Mouse (Mus musculus) midbrain, embryonic 10.5 days (tissue): ENCODE data around the gene Gm20695. TPM values are rescaled to one million over a fixed set of nuclear protein-coding genes. Genes with fewer than 3 reads are reported as not detected.
A peak's percentile ranks its signal among the peaks of the same experiment; 100 is the strongest.
"Not testable (repeated sequence)": the region's sequence is repeated elsewhere in the genome, so short reads cannot be mapped to it uniquely, and the experiment has no call there.

Source experiments
- DNase-seq: peaks from one replicate; pipeline ENCODE4 v3.0.0-alpha.2; 2017; ENCODE audit warnings: low spot score
- H3K27ac ChIP-seq: fragments of 300-500 bp; sonication (generic); replicated peaks from 2 replicates; pipeline ENCODE4 v1.5.1; 2016; ENCODE audit warnings: mild to moderate bottlenecking
- H3K27me3 ChIP-seq: fragments of 300-500 bp; sonication (generic); 2 replicates; pipeline ENCODE4 v1.6.1; 2016; ENCODE audit warnings: low read depth, mild to moderate bottlenecking; ENCODE audit not compliant: poor library complexity, severe bottlenecking
- H3K36me3 ChIP-seq: fragments of 300-500 bp; sonication (generic); 2 replicates; pipeline ENCODE4 v1.6.1; 2016; ENCODE audit warnings: mild to moderate bottlenecking, moderate library complexity
- H3K4me1 ChIP-seq: fragments of 300-500 bp; sonication (generic); 2 replicates; pipeline ENCODE4 v1.6.1; 2016
- H3K4me3 ChIP-seq: fragments of 300-500 bp; sonication (generic); 2 replicates; pipeline ENCODE4 v1.5.1; 2016; ENCODE audit warnings: mild to moderate bottlenecking, moderate library complexity
- H3K9me3 ChIP-seq: fragments of 300-500 bp; sonication (generic); replicated peaks from 2 replicates; pipeline ENCODE4 v1.6.1; 2016; ENCODE audit warnings: mild to moderate bottlenecking
- WGBS: fragments of 180-500 bp; shearing (Covaris S2); methylation state at CpG from one replicate; pipeline ENCODE4 v1.1.7; 2016; 5-methylcytosine and 5-hydroxymethylcytosine counted together
- polyA plus RNA-seq: library from polyadenylated mRNA; unstranded; fragments of >200 nt; fragmentation: Nextera tagmentation; extraction: Ambion mirVana; gene quantifications from 2 replicates; pipeline ENCODE4 v1.2.1, GENCODE M21; 2016

The Gm20695 gene
- 4.1 and 5.1 TPM in 2 replicates for polyA plus RNA-seq

GRCm38 (mm10) chr16:3884201-3885064 lies at the start of gene Gm20695, which contains the start of gene Zfp597:
Gene Gm20695 (plus strand): TSS chr16:3884648.
Gene Zfp597 (minus strand): TSS chr16:3884561.
- WGBS = under 1% methylated on average over 88 of the region's 88 CpGs
- no peaks in the 10 kb centered on the region; the same call in 1 of the 2 replicates for H3K9me3 ChIP-seq
- peak within 1 kb of the TSS; percentile 93 for H3K27ac ChIP-seq
- peak; percentile 95 for DNase-seq
- H3K4me1 ChIP-seq = peaks cover 14% of the 10 kb centered on the region
- H3K4me3 ChIP-seq = peak within 1 kb of the TSS; percentile 88
- H3K36me3 ChIP-seq = peaks cover 19% of the 10 kb centered on the region; the same call in 1 of the 2 replicates
- no peaks in the 10 kb centered on the region for H3K27me3 ChIP-seq

GRCm38 (mm10) chr16:3835461-3835860 lies 49.0 kb upstream of the Gm20695 start:
- Histone ChIP-seq H3K4me3 (no peak overlapping the region), H3K9me3 (no peaks in the 10 kb centered on the region), H3K27me3 (no peaks in the 10 kb centered on the region), H3K36me3 (no peaks in the 10 kb centered on the region), H3K27ac (no peak overlapping the region), H3K4me1 (0 out of 2 replicates have a peak, but pooled peaks cover 3% of the 10 kb centered on the region)
- 86% methylated on average over 2 of the region's 2 CpGs for WGBS
- no peak for DNase-seq

- Histone ChIP-seq H3K36me3 (no peaks in the 10 kb centered on the region), H3K27me3 (no peaks in the 10 kb centered on the region), H3K4me3 (no peak overlapping the region), H3K4me1 (no peaks in the 10 kb centered on the region), H3K27ac (no peak overlapping the region), H3K9me3 (no peaks in the 10 kb centered on the region)
- no peak for DNase-seq
- WGBS = 62% methylated on average over 17 of the region's 17 CpGs
Measured at GRCm38 (mm10) chr16:3839157-3839885, 45.1 kb upstream of the Gm20695 start.

- Histone ChIP-seq H3K9me3 (no peaks in the 10 kb centered on the region), H3K4me3 (no peak overlapping the region), H3K36me3 (no peaks in the 10 kb centered on the region), H3K4me1 (peaks cover 11% of the 10 kb centered on the region), H3K27me3 (no peaks in the 10 kb centered on the region), H3K27ac (no peak overlapping the region)
- no peak for DNase-seq
- 42% methylated on average over 4 of the region's 4 CpGs for WGBS
Measured at GRCm38 (mm10) chr16:3842989-3843388, 41.5 kb upstream of the Gm20695 start.

GRCm38 (mm10) chr16:3843796-3844195 lies 40.7 kb upstream of the Gm20695 start:
- no peaks in the 10 kb centered on the region for H3K27me3 ChIP-seq
- 69% methylated on average over 1 of the region's 1 CpGs for WGBS
- H3K4me1 ChIP-seq = peaks cover 13% of the 10 kb centered on the region
- no peak for DNase-seq
- no peaks in the 10 kb centered on the region for H3K36me3 ChIP-seq
- no peak overlapping the region for H3K4me3 ChIP-seq
- no peaks in the 10 kb centered on the region for H3K9me3 ChIP-seq
- no peak overlapping the region for H3K27ac ChIP-seq

- Histone ChIP-seq H3K27ac (peak within 1 kb of the TSS; percentile 78), H3K9me3 (no peaks in the 10 kb centered on the region)
- 3% methylated on average over 38 of the region's 38 CpGs for WGBS
Measured at GRCm38 (mm10) chr16:3846711-3847518, 37.5 kb upstream of the Gm20695 start, which contains the start of gene Zfp174. Gene Zfp174 (plus strand): TSS chr16:3847268.

GRCm38 (mm10) chr16:3847871-3848270 lies 36.6 kb upstream of the Gm20695 start:
- Histone ChIP-seq H3K9me3 (no peaks in the 10 kb centered on the region), H3K27me3 (no peaks in the 10 kb centered on the region), H3K4me1 (peaks cover 13% of the 10 kb centered on the region), H3K27ac (no peak overlapping the region), H3K36me3 (no peaks in the 10 kb centered on the region), H3K4me3 (peak overlapping the region; percentile 75)
- 71% methylated on average over 4 of the region's 4 CpGs for WGBS
- DNase-seq = no peak

More at GRCm38 (mm10) chr16:3846711-3847518, 37.5 kb upstream of the Gm20695 start, which contains the start of gene Zfp174:
- Histone ChIP-seq H3K4me1 (peaks cover 13% of the 10 kb centered on the region), H3K4me3 (peak within 1 kb of the TSS; percentile 75), H3K27me3 (no peaks in the 10 kb centered on the region), H3K36me3 (no peaks in the 10 kb centered on the region)
- DNase-seq = peak; percentile 89

- Histone ChIP-seq H3K36me3 (no peaks in the 10 kb centered on the region), H3K9me3 (no peaks in the 10 kb centered on the region), H3K27me3 (no peaks in the 10 kb centered on the region), H3K4me1 (peaks cover 13% of the 10 kb centered on the region), H3K4me3 (no peak overlapping the region), H3K27ac (no peak overlapping the region)
- DNase-seq = no peak
- 76% methylated on average over 3 of the region's 3 CpGs for WGBS
Measured at GRCm38 (mm10) chr16:3848416-3848815, 36.0 kb upstream of the Gm20695 start.

GRCm38 (mm10) chr16:3851301-3851700 lies 33.1 kb upstream of the Gm20695 start:
- WGBS = 88% methylated on average over 13 of the region's 13 CpGs
- not testable (repeated sequence) for H3K27ac ChIP-seq, H3K27me3 ChIP-seq, H3K36me3 ChIP-seq, H3K4me3 ChIP-seq, DNase-seq, H3K9me3 ChIP-seq
- H3K4me1 ChIP-seq = peaks cover 19% of the 10 kb centered on the region

- WGBS = 28% methylated on average over 11 of the region's 12 CpGs
- no peak overlapping the region for H3K27ac ChIP-seq
- peak; percentile 33 for DNase-seq
- no peaks in the 10 kb centered on the region for H3K36me3 ChIP-seq
- H3K9me3 ChIP-seq = no peaks in the 10 kb centered on the region; the same call in 1 of the 2 replicates
- H3K4me3 ChIP-seq = no peak overlapping the region
- H3K4me1 ChIP-seq = peaks cover 12% of the 10 kb centered on the region
- H3K27me3 ChIP-seq = no peaks in the 10 kb centered on the region
Measured at GRCm38 (mm10) chr16:3852586-3852985, 31.9 kb upstream of the Gm20695 start.

GRCm38 (mm10) chr16:3854437-3855182 lies 29.8 kb upstream of the Gm20695 start:
- Histone ChIP-seq H3K27me3 (no peaks in the 10 kb centered on the region), H3K27ac (no peak overlapping the region), H3K36me3 (no peaks in the 10 kb centered on the region), H3K4me1 (peaks cover 6% of the 10 kb centered on the region; the same call in 1 of the 2 replicates), H3K4me3 (no peak overlapping the region), H3K9me3 (no peaks in the 10 kb centered on the region; the same call in 1 of the 2 replicates)
- 39% methylated on average over 11 of the region's 11 CpGs for whole genome bisulfite sequencing
- DNase-seq = no peak
